Mouse (Mus musculus): ENCODE data around the gene Vdr.
A peak's percentile ranks its signal among the peaks of the same experiment; 100 is the strongest.
"Not testable (repeated sequence)": the region's sequence is repeated elsewhere in the genome, so short reads cannot be mapped to it uniquely, and the experiment has no call there.

The Vdr gene

GRCm38 (mm10) chr15:97875784-97876183 lies 34.6 kb downstream of the Vdr start:
- DNase-seq, result no peak

DNA sequence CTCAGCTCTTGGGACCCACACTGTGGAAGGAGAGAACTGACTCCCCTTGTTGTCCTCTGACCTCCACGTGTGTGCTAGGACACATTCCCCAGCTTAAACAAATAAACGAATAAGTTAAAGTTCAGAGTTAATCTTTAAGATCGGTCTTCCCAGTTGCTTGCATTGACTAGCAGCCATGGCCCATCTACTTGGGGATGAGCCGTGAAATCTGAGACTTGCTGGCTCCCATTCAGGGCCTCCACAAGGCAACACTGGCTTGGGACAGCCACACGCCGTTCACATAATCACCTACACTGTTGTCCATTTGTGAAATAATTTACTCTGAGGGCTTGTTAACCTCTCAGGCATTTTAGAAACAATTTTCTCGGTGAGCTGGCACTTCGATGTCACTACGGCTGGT lies 36.7 kb downstream of the Vdr start:
- DNase-seq, result peak; percentile 43 to 48

- no peak for DNase-seq
Observed at GRCm38 (mm10) chr15:97872161-97872560, 38.3 kb downstream of the Vdr start.

GRCm38 (mm10) chr15:97871055-97872030 lies 39.1 kb downstream of the Vdr start:
- DNase-seq, result peak in 1 of 2 experiments; percentile 29

DNA sequence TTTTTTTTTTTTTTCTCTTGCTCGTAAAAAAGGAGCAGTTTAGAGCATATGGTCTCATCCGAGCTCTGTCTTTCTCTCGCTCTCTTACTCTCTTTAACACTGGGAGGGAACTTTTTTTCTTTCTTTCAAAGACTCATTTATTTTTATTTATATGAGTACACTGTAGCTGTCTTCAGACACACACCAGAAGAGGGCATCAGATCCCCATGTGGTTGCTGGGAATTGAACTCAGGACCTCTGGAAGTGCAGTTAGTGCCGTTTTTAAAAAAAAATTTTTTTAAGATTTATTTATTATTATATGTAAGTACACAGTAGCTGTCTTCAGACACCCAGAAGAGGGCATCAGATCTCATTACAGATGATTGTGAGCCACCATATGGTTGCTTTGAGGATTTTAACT lies 40.3 kb downstream of the Vdr start:
- DNase-seq, result not testable (repeated sequence)

DNA sequence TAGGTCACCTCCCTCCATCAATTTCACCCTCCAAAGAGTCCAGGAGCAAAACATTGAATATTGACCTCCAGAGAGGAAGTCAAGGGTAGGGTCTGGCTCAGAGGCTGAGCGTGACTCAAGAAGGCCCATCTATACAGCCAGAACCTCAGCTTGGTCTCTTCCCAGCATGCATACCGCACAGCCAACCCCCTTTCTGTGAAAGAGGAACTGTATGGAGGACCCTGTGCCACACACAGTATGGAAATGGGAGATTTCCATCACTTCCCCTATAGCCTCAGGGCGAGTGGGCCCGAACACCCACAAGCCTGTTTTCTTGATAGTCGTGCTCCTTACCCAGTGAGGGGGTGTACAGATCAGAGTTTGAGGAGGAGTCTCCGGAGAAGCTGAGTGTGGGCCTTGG lies 41.4 kb downstream of the Vdr start:
- DNase-seq, result no peak

GRCm38 (mm10) chr15:97865988-97866387 lies 44.4 kb downstream of the Vdr start:
- DNase-seq, result no peak

DNA sequence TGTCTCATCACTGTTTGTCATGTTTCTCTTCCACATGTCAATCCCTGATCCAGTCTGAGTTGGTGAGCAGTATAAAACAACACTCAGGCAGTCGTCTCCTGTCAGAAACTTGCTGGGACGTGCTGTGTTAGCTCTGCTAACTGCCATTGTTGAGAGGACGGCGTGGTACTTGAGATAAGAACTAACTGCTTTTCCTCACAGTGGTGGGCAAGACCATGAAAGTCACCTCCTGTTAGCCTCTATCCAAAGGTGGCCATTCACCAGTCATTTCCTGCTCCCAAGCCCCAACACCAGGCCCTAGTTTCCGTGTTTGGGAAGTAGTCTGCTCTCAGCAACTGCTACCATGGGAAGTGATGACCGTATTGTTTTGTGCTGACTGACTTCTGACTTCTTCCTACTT lies 45.3 kb downstream of the Vdr start:
- DNase-seq, result no peak

DNA sequence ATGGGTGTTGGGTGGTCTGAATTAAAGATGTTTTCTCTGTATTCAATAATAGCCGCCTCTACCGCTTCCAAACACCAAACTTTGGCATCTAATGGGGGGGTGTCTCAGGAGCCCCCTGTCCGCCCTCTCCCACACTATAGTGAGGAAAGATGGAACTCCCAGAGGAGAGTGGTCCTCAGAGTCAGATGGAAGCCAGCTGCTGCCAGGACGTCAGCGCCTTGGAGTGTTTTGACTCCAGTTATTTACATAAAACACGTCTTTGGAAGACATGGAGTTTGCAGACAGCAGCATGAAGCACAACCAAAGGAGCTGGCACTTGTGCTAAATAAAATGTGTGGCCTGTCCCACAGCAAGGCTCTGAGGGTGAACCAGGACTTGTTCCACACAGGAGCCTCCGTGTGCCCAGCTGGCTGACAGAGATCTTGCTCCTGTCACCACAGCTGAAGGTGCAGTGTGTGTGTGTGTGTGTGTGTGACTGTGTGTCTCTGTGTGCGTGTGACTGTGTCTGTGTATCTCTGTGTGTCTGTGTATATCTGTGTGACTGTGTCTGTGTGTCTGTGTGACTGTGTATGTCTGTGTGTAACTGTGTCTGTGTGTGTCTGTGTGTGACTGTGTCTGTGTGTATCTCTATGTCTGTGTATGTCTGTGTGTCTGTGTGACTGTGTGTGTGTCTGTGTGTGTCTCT lies 45.9 kb downstream of the Vdr start:
- no peak for DNase-seq

DNA sequence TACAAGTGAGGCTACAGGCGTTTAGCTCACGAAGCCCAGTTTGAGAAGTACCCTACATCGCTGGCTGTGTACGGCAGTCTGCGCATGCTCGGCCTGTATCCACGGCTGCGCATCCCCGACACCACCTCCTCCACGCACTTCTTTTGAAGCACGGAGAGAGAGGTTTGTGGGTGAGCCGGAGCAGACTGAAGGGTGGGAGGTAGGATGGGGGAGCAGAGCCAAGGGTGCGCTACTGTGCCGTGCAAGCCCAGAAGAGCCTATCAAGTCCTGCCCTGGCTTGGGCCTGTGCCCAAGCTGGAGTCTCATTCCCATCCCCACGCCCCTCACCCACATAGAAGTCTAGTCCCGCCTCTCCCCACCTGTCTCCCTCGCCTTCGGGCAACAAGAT lies 46.9 kb downstream of the Vdr start:
- DNase-seq, result no peak

- no peak for DNase-seq
Observed at GRCm38 (mm10) chr15:97862881-97863493, 47.4 kb downstream of the Vdr start.

DNA sequence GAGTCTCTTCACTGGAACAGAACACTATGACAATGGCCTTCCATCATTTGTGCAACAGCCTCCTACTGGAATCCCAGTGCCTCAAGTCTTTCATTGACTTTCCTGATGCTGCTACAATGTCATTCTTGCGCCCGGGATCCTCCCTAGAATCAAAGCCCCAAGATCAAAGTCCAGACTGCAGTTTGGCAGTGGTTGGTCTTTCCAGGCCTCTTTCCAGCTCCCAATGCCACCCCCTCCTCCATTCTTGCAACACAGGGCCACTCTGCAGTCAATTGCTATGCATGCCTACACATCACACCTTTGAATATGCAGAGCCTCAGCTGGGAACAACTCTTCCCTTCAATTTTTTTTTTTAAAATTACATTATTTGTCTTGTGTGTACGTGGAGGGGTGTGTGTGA lies 50.1 kb downstream of the Vdr start:
- DNase-seq, result peak; percentile 62 to 64

DNA sequence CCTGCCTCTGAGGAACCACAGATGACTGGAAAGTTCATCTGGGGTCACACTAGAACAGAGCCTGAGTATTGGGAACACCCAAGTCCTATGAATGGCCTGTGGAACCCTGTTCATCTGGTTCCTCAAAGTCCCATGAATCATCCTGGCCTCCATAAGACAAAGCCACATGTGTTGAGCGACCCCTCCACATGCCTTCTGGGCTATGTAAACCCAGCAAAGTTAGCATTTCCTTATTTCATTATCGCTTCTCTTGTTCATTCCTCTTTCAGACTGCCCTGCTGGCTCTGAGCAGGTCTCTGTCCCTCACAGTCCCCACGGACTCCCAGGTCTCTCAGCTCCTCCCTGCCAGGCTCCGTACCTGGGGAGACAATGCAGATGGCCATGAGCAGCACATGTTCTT lies 52.0 kb downstream of the Vdr start:
- no peak for DNase-seq

DNA sequence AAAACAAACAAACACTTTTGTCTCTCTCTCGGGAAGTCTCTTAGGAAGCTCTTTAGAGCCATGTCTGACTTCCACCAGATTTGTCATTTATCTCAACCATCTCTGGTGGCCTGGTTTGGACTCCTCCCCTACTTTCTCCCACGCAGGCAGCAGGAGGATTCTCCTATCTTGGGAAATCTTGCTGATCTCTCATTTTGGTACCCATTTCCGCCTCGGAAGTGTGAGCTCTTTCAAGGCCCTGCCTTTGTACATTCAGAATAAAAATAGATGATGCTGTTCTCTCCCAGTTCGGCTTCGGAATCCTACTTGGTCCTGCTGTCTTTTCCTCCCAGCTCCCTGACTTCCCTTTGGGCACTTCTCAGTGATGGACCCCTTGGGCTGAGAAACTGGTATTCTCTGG lies 55.9 kb downstream of the Vdr start:
- peak in 1 of 2 experiments; percentile 31 for DNase-seq

DNA sequence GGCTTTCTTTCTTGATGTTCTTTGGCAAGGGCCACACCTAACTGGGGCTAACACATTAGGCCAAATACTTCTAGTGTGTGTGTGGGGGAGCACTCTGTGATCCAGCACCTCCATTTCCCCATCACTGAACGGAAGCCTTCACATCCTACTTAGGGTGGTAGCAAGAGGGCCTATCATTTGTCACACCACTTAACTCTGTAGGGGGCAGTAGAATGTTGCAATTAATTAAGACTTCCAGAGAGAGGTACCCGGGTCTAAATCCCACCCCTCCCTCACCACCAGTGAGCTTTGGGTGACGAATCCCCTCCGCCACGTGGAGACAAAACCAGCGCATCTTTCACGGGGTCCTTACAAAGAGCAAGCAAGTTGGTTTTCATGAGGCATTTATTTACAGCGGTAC lies 56.4 kb downstream of the Vdr start:
- DNase-seq, result no peak

DNA sequence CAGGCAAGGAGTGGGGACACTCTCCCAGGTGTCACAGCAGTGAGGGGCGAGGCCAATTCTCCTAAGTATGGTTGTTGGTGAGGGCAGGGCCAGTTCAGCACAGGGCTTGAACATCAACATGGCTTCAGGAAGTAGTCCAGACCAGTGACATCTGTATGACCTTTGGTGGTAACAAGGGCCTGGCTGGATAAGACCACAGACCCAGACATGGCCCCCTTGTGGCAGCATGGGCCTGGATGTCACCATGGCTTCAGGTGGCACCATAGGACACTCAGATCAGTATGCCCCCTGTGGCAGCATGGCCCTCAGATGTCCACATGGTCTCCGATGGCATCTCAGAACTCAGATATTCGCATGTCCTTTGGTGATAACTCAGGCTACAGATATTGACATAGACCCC lies 58.1 kb downstream of the Vdr start:
- no peak for DNase-seq

DNA sequence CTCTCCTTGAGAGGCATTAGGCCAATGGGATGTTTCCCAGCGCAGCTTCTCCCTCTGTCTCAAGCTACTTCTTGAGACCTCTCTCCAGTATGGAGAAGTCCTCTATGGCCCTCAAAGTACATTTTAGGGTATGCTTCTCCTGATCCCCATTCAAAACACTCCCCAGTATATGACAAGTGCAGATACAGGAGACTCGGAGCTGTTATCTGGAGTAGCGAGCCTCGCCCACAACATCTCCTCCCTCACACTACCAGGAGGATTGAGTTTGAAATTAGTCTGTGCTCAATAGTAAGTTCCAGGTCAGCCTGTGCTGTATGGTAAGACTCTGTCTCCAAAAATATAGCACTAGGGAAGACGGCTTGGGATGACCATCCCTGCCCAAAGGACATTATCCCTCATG lies 59.4 kb downstream of the Vdr start:
- DNase-seq, result no peak

DNA sequence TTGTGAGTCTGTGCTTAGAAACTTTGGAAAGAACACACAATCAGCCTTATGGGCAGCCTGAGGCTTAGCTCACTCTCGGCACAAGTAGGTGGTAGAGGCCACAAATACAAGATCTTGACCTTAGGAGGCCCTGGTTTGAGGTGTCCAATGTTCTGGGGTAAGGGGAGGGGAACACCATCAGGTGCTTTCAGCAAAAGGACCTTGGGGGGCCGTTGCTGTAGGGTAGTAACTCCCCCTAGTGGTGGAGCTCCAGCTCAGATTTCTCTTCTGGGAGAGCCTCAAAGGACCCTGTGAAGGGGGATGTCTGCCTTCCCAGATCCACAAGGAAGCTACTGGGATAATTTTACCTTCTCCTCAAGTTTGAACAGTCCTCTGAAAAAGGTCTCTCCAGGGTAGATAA lies 60.0 kb downstream of the Vdr start:
- DNase-seq, result peak in 1 of 2 experiments; percentile 48

DNA sequence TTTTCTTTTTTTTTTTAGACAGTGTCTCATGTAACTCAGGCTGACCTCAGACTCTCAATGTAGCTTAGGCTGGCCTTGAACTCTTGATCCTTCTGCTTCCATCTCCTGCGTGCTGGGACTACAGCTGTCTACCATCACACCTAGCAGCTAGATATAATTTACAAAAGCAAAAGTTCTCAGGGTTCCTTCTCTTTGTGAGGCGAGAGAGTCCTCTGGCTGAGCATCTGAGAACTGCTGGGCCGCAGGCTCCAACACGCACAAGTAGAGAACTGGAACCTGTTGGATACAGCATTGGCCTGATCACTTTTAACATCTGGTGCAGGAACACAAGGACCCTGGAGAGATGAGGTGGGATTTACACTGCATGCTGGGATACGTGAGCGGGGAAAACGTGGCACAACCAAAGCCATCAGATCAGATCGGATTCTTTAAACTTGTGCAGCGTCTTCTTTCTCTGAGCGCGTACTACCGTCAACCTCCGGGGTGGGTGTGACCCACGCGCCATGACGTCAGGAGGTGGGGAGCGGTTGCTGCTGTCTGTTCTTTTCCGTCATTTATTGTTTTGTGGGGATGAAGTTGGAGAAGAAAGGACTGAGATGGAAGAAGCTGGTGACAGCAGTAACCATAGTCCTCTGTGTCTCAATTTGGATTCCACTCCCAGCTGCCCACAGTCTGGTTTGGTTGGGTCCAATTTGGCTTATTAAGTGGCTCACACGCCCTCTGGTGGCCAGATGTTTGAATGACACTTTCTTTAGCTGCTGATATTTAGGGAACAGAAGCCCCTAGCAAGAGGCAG lies 61.1 kb downstream of the Vdr start:
- peak; percentile 91 to 92 for DNase-seq

DNA sequence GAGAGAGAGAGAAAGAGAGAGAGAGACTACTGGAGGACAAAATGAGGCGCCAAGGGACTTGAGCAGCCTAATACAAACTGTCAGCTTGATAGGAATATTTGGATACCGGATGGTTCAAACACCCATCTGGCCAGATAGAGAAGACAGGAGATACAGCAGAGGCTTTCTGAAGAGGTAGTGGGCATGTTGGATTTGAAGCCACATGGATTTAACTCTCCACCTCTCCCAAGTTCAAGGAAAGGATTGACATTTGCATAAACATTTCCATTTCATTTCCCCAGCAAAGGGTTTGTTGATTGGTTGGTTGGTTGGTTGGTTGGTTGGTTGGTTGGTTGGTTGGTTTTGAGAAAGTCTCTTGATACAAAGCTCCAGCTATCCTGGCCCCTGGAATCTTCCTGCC lies 62.6 kb downstream of the Vdr start:
- DNase-seq, result no peak

- no peak for DNase-seq
Observed at GRCm38 (mm10) chr15:97847285-97847684, 63.1 kb downstream of the Vdr start.

DNA sequence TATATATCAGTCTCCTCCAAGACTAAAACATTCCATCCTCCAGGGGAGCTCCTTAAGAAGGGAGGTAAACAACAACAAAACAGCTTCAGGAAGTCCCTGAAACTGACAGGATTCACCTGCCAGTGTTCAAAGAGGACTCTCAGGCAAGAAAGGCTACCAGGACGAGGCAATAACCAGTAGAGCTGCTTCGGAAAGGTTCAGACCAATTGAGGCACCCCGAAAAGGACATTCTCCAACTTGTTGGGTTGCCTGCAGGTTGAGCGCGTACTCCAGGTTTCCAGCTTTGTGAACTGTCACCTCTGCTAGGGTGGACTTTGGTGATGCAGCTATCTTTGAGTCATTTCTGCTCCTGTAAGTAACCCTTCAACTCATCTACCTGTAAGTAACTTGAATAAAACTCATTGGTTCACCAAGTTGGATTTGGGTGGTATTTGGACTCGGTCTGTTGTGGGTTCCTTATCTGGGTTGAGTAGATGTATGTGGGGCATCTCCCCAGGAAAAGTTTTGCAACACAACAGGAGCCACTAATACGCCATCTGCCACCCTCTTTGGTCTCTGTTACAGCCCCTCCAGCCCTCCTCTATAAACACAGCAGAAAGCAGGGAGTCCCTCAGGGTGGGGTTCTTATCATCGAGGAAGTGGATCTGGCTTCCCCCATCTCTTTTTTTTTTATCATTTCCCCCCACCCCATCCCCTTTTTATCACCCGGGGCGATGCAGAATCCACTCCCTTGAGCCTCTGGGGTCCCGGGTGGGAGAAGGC lies 64.1 kb downstream of the Vdr start:
- no peak for DNase-seq

Data from kidney, postnatal 36 days (tissue).